Mouse (Mus musculus) heart, postnatal 14 days (tissue): ENCODE measurements around the gene Dysf. TPM values are rescaled to one million over a fixed set of nuclear protein-coding genes. Genes with fewer than 3 reads are reported as not detected.
"Not testable (repeated sequence)": the region's sequence is repeated elsewhere in the genome, so short reads cannot be mapped to it uniquely, and the experiment has no call there.

ENCODE experiments used
- DNase-seq, 2 experiments: peaks; one replicate each; pipeline ENCODE4 v3.0.0; 2021 to 2022
- intact Hi-C: fragments of 180-260 bp; cut with DNase I; formaldehyde crosslinking; loops from one replicate; pipeline ENCODE4 v1.15.1; 2025
- long read RNA-seq, 2 experiments: library from polyadenylated mRNA; stranded (forward); transcript quantifications; one replicate each; pipeline ENCODE4 v2.0.0; 2021
- total RNA-seq, 2 experiments: library from RNA; stranded (reverse); gene quantifications; 2 replicates each; pipeline ENCODE4 v1.2.3; 2021

Dysf gene
- total RNA-seq = 100 to 1,000 TPM; 115 to 119 TPM
- long read RNA-seq, experiment 1, full-length matches to known transcripts = 9 of 117 reads
- long read RNA-seq, experiment 1, partial matches to known transcripts = 21 of 117 reads
- long read RNA-seq, experiment 1, other reads (novel, unspliced or antisense) = 87 of 117 reads
- long read RNA-seq, experiment 2, full-length matches to known transcripts = 8 of 121 reads
- long read RNA-seq, experiment 2, partial matches to known transcripts = 26 of 121 reads
- long read RNA-seq, experiment 2, other reads (novel, unspliced or antisense) = 87 of 121 reads

DNA sequence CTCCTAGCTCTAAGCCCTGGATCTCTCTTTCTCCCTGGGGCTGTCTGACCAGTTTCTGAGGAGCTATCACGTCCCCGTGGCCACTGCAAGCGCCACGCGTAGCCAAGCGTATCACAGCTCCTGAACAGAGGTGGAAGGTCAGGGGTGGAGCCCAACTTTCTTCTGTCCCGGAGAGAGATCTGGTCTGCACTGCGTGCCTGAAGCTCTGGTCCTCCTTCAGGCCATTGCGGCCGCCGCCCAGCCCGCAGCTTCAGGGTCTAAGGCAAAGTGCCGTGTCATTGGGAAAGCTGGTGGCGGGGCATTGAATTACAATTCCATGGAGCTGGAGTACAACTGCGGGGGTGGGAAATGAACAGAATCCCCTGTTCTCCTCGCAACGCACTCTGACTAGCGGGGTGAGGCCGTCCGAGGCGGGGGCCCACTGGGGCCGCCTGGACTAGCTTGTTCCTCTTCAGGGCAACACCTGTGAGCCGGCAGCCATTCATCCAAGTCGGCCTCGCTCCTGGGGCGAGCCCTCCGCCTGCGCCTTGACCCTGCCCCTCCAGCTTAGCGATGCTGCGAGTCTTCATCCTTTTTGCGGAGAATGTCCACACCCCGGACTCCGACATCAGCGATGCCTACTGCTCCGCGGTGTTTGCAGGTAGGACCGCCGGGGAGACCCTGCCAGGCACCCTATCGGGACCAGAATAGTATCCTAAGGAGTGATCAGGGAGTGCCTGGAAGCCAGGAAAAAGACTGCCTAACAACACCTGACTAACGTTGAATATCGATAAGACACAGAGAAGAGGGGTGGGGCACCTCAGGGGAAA is at the start of gene Dysf:
Gene Dysf, plus strand, starts transcription at position 228 of the 809 bp plus-strand sequence.
- intact Hi-C loops = no loop called here
- DNase-seq = peak; percentile 48 to 66

DNA sequence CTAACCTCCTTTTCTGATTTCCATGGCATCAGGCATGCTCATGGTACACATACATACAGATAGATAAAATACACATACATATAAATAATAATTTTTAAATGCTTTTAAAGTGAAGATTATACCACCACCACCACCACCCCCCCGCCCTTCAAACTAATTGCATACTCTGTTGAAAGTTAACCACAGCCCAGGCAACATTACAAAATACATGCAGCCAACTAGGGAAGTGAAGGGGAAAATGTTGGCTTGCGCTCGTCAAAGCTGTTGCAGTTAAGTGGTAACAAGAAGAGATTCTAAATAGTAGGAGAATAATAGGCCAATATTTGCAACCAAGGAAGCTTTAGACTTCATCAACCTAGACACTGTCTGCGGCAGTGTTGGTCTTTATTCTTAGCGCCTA is 20.7 kb upstream of the Dysf start:
- intact Hi-C loops = no loop called here
- DNase-seq = no peak

DNA sequence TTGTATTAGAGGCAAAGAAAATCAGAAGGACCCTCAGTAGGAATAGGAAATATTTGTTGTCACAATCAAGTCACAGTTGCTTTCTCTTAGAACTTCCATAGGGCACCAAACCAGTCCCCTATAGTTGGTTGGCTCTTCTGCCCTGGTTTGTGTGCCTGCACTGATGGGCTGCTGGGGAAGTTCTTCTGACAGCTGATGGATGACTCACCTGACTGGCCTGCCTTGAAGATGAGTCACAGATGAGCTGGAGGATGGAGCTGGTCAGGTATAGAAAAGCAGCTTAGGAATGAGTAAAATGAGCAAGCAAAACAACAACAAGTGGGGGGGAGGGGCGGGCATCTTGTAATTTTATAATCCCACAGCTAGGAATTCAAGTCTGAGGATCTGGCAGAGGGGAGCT is 5.7 kb upstream of the Dysf start:
- intact Hi-C loops = no loop called here
- DNase-seq = no peak

DNA sequence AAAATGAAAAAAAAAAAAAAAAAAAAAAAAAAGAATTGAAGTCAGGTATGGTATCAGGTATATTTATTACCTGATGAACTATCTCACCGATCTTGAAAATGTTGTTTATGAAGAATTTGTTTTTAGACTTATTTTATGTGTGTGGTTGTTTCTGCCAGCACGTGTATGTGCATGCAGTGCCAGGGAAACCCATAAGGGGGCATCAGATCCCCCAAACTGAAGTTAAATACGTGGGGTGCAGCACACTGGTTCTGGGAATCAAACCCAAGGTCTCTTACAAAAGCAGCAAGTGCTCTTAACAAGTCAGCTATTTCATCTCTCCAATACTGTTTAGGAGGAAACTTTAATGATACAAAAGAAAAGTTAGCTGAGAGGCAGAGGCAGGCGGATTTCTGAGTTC is 4.1 kb upstream of the Dysf start:
- intact Hi-C loops = no loop called here
- no peak for DNase-seq

DNA sequence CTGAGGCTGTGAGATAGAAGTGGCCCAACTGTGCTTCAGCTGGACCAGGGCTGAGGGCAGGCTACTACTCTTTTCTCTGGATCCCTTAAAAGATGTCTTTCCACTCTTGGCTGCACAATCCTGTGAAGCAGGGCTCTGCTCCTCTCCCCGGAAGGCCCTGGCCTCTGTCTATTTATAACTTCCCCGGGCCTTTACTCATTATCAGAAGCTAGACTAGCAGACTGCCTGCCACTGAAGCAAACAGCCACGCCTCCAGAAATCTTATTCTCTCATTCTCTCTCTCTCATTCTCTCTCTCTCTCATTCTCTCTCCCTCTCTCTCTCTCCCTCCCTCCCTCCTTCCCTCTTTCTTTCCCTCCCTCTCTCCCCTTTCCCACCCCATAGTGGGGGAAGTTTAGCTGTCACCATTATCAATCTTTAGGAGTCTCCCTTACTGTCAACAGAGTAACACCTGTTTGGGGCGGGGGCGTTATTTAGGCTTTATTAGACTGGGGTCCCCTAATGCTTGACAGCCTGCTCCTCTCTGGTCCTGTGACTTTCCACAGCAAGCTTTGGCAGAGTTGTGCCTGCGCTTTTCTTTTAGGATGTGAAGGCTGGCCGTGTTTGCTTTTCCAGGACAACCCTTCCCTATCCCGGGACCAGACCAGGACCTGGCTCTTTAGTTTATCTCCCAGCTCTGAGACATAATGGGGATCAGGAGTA is 932 bp downstream of the Dysf start:
- intact Hi-C loops = no loop called here
- peak in 1 of 2 experiments; percentile 50 for DNase-seq

DNA sequence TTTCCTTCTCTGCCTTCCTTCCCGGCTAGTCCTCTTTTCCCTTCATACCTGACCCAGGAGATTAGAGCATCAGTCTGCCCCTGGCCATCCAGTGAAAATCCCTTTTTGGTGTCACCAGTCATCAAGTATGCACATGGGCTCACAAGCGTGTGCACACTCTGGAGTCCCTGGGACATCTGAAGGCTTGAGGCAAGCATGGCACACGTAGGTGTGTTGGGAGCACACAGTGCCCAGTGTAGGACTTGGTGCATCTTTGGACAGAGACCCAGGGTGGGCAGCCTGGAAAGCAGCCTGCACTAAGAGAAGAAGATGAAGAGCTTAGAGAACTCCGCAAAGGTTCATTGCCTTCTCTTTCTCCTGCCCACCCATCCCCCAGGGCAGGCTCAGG is 1.5 kb downstream of the Dysf start:
- no peak for DNase-seq
- intact Hi-C loops = no loop called here

DNA sequence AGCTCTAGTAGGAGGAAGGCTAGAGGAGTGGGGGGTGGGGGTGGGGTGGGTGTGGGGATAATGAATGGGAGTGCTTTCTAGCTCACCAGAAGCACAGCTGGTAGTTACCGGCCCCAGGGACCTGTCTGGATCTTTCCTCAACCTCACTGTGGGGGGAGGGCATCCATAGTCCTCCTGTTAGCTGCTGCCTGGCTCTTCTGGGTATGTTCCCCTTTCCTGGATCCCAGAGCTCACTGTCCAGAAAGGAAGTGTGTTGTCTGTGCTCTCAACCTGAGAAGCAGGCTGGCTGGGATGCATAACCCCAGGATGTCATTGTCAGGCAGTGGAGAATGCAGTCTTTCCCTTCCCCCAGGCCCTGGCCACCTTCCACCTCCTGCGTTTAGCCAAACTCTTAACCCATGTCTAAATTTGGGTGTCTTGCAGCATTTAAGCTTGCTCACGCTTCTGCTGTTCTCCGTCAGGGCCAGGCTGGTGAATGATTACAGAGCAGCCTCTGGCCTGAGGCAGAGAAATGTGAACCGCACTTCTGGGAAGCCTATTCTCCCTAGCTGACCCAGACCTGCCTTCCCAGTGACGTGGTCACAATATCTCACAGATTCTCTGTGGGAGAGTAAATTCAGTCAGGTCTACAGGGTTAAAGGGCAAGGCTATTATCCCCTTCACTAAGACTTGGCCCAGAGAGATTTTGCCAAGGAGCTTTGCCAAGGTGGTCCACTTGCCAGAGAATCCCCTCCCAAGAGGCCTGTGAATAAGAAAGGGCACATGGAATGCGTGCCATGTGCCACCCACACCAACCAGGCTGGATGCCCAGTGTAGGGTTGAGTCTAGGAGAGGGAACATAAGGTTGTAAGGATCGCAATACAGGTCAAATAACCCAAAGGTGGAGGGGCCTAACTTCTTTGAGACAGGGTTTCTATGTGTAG is 2.2 kb downstream of the Dysf start:
- intact Hi-C loops = no loop called here

DNA sequence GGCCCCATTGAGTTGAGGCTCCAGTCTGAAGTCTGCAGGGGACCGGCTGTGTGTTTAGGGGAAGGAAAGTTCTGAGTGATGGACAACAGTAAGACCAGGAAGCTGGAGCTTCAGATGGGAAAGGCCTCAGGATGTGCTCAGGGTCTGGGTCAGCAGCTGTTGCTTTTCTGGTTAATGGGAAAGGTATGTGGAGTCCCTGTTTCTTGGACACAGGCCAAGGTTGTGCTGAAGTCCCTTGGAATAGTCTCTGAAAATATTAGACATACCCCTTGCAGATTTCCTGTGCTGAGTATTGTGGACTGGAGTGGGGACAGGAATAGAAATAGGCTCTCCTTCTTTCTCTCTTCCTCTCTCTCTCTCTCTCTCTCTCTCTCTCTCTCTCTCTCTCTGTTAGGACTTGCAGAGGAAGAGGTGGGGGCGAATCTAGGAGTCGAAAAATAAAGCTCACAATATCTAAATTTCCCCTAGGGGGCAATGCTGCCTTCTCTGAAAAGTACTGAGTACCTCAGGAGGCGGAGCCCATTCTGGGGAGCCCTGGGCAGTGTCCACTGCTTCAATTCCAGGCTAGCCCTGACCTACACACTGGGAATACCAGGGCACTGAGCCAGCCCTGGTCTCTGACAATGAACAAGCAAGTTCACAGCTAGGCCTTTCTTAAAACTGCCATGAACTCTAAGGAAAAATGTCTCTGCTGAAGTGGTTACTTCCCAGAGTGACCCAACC is 6.7 kb downstream of the Dysf start:
- DNase-seq = peak; percentile 59 to 77
- intact Hi-C loops = loop anchor here (1.0 kb wide), 1 partner anchor 46 kb away; no protein-coding TSS in a partner anchor

More for the DNA sequence above, 2.2 kb downstream of the Dysf start:
- peak; percentile 69 to 87 for DNase-seq

DNA sequence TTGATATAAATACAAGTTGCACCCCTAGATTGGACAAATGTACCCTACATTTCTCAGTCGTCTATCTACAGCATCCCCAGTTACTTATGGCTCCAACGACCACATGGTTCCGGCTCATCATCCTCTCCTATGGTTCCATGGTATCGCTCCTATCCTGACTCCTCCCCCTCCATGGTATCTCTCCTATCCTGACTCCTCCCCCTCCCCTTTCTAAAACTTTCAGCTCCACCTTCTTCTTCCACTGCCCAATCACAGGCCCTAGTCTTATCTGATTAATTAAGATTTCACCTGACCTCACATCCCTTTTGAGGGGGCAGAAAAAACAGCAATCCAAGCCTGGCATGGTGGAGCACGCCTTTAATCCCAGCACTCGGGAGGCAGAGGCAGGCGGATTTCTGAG is 8.5 kb downstream of the Dysf start:
- intact Hi-C loops = no loop called here
- DNase-seq = no peak

DNA sequence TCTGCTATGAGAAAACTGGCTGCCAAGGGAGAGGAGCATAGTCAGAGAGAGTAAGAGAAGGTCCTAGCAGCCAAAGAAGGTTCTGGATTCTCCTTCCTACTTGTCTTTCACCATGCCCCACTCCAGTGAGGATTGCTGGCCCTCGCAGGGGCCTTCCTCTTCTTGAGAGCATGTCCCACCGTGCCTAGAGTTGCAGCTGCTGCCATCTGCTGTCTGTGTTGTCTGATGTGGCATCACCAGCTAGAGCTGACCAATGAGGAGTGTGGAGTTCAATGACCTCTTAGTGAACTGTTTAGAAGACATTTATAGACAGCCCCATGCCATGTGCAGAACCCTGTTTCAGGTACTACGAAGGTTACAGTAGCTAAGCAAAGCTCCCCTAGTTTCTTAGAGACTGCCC is 9.0 kb downstream of the Dysf start:
- no peak for DNase-seq
- intact Hi-C loops = no loop called here

DNA sequence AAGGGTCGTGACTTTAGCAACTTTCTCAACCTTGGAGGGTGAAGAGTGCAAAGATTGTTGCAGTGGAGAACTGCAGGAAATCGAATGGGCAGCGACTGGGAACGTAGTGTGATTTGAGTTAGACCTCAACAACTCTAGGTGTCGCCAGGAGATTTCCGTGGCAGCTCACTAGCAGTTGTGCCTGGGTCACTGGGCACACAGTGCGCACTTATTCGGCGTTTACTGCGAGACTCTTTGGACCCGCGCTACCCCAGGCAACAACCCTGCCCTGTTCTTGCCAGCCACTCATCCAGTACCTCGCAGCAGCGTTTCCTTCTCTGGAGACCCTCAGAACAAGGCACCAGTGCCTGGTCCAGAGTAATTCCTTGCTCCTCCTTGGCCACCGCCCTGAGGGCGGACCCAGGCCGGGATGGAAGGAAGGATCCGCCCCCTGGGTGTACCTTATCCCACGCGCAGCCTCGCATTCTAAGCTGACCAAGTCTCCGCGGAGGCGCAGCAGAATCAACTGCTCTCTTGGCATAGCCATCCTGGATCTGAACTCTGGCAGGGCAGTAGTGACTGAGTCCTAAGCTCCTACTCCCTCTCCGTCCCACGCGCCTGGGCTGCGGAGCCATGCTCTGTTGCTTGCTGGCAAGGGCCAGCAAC is 10.6 kb downstream of the Dysf start:
- intact Hi-C loops = loop anchor here (1.0 kb wide), 1 partner anchor 42 kb away; no protein-coding TSS in a partner anchor
- DNase-seq = peak; percentile 66 to 68

DNA sequence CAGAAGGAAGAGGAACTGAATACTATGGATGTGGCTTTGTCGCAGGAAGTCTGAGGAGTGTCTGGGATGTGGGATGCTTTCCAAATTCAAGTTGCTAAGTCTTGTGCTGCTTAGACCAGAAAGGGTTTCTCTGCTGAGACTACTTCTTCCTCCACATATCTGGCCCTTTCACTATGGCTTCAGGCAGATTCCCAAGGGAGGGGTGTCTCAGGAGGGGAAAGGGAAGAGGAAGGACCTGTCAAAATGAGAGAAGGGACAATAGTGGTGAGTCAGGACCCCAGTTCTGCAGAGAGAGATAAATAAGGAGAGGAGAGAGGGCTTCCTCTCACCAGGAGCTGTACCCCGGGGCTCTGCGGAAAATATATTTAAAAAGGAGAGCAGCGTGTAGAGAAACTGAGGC is 11.6 kb downstream of the Dysf start:
- intact Hi-C loops = no loop called here

DNA sequence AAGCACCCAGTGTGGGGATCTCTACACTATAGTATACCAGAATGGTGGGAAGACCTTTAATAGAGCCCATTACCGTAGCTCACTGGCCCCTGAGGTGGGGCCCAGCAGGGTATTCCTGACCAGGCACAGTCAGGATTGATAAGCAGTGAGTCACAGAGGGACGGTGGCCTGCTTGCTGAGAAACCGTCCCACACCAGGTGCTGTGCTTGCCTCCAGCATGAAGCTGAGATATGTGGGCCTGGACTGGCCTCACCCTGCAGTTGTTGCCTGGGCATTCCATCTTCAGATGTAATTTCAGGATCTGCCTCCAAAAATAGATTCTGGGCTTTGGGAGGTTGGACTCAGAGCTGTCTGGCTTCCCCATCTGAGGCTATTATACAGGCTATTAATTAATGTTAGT is 13.6 kb downstream of the Dysf start:
- no peak for DNase-seq

More for the DNA sequence above, 11.6 kb downstream of the Dysf start:
- DNase-seq = no peak

DNA sequence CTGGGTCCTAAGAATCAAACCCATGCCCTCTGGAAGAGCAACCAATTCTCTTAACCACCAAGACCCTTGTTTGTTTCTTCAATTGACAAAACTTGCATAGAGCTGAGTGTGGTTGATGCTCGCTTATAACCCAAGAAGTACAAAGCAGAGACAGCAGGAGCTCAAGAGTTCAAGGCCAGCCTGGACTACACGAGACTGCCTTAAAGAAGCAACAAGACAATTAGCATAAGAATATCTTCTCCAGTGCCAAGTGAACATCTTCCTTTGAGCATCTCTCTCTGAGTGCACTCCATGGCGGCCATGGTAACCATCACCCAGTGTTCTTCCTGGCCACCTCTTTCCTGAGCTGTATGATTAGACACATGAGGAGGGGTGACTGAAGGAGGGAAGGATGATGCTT is 17.2 kb downstream of the Dysf start:
- no peak for DNase-seq
- intact Hi-C loops = no loop called here

More for the DNA sequence above, 13.6 kb downstream of the Dysf start:
- intact Hi-C loops = no loop called here

DNA sequence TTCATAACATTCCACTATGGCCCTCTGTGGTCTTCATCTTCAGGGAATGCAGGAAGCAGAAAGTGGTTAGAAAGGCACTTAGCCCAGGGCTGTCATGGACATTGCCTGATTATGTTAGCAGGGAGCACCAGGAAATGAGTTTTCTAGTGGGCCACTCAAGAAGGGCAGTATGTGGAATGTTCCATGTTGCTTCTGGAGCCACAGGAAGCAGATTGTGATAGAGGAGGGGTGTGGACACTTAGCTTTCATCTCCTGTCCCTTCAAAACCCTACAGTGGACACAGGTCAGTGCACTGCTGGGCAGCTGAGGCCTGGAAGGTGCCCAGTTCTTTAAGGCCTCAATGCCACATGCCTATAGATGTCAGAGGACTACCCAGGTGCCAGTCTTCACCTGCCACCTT is 20.4 kb downstream of the Dysf start:
- intact Hi-C loops = no loop called here
- no peak for DNase-seq

DNA sequence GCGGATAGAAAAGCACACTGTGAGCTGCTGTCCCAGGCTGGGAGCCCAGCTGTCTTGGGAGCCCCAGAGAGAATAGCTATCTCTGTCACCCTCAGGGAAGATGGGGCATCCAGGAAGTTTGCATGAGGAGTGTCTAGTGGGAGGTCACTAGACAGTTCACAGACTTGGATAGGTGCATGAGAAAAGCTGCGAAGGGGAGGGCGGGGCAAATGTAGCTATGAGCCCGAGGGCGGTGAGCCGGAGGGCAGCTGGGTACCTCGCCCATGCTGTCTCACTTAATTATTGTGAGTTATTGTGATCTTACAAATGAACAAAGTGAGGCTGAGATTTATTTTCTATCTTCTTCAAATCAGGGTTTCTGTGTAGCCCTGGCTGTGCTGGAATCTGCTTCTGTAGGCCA is 21.4 kb downstream of the Dysf start:
- DNase-seq = no peak
- intact Hi-C loops = no loop called here

DNA sequence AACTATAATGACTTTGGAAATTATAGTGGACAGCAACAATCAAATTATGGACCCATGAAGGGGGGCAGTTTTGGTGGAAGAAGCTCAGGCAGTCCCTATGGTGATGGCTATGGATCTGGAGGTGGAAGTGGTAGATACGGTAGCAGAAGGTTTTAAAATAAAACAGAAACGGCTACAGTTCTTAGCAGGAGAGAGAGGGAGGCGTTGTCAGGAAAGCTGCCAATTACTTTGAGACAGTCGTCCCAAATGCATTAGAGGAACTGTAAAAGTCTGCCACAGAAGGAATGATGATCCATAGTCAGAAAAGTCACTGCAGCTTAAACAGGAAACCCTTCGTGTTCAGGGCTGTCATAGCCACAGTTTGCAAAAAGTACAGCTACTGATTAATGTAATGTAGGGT is 24.1 kb downstream of the Dysf start:
- DNase-seq, intact Hi-C loops: not testable (repeated sequence)

DNA sequence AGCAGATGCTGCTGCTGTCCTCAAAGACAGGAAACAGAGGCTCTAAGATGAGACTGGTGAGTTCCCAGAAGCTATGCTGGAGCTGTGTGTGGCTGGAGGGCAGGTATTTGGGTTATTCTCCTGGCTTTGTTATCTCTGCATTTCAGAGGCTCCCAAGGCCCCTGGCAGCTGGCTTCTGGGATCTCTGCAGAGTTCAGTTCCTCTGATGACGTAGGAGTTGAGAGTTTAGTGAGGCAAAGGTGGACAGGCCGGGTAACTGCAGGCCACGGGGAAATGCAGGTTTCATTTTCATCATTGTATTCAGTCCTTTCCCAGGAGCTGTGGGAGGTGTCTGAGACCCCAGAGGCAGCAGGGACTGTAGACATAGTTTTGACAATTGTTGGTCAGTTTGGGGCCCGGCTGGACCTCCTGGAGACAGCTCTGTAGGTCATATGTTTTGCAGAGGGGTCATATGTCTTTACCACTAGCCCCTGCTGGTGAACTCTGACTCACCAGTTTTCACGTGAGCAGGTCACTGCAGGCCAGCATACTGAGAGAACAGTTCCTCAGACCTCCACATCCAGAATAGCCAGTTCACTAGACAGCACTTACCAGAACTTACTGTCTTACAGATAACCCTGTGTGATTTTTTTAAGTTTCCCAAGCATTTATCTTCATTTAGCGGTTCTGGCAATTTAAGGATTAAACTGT is 35.0 kb downstream of the Dysf start:
- DNase-seq = no peak
- intact Hi-C loops = no loop called here
